Mouse (Mus musculus): ENCODE results near the gene Runx2. TPM values are rescaled to one million over a fixed set of nuclear protein-coding genes. Genes with fewer than 3 reads are reported as not detected.

Runx2 gene
- 5.3 TPM for total RNA-seq (2023)

DNA sequence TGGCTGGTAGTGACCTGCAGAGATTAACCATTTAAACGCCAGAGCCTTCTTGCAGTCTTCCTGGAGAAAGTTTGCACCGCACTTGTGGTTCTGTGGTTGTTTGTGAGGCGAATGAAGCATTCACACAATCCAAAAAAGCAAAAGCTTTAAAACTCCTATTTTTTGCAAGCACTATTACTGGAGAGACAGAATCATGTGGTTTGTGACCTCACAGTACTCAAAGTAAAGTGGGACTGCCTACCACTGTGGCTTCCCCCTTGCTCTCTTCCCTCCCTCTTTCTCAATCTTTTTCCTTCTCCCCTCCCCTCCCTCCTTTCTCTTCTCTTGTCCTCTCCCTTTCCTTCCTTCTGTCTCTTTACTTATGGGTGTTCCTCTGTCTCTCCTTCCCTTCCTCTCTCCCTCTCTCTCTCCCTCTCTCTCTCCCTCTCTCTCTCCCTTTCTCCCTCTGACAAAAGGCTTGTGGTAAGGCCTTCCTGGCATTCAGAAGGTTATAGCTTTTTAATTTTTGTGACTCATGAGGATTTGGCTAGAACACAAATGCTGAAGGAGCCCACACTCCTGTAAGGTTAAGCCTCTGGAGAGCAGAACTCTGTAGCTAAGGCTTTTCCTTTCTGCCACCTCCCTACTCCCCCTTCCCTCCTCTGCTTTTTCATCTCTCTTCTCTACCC is at the start of gene Runx2:
TSS of gene Runx2 (minus strand) at position 290 of the 668 bp plus-strand sequence.

DNA sequence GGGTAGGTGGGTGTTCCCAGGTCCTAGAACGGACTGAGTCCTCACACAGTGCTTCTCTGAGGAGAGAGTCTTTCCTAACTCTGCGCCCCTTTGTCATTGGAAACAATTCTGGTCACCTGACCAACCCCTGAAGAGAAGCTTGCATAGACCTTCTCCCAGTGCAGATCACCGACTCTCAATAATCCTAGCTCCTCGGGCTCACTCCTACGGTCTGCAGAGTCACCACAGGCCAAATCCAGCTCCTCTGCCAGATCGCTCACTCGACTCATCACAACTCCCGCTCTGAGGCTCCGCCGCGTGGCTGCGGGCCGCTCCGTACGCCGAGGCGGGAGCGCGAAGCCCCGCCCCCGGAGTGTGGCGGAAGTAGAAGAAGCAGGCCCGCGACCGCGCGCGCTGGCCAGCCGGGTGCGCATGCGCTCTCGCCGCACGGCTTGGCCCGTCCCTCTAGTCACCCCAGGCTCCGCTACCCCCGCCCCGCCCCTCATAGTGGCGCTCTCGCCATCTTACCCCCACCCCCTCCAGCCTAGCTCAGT is 37.8 kb downstream of the Runx2 start, which contains the start of gene Supt3:
TSS of gene Supt3 (plus strand) at position 415 of the 533 bp plus-strand sequence.

Other genes starting within 250 kb of the Runx2 start
- 14.5 TPM for gene Supt3, start 37.6 kb downstream of the Runx2 start, total RNA-seq (2023)